ENCODE assay signal across 13 mouse cellular contexts in the genomic region with DNA sequence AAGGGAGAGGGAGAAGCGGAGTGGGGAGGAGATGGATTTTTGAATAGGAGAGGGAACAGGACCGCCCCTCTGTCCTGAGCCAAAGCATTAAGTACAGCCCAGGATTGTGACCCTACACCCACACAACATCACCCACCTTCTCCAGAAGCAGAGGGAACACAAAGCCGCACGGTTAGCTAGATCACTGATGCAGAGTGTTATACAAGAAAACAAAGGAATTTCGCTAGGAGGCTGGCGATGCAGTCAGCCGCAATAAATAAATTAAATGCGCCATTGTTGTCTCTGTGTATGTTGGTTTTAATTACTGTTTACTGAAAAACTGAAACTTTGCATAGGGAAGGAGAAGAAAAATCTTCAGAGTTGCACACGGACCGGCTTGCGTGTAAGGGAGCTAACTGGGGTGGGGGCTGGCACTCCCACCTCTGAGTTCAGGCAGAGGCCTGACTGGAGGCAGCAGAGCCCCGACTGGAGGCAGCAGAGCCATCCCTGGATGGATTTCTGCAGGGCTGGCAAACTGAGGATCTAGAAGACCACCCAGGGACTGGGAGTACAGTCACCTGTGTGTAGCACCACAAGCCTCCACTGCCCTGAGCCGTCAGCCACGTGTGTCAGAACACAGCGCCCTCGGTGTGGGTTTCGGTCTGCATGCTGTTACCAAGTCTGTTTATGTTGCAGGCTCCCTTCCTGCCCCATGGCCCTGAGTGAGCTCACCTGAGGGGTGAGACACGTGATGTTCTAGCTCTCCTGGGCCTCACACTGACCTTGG.
A peak's percentile ranks its signal among the peaks of the same experiment; 100 is the strongest.
DNase-seq lines count a peak whose midpoint lies in the region; ATAC-seq and TF ChIP-seq lines count a peak whose summit lies in the region.
"Had no signal": no experiment of that assay in that cellular context is flagged by ENCODE, and none has a peak within 500 bp of the region (broad histone marks: within the 10 kb centered on the region; RNA-seq: fewer than 3 reads in every experiment).

No protein-coding gene starts in this region.

- TF ChIP-seq EP300 in stomach, postnatal 0 days (optimal IDR thresholded peaks at IDR 0.05), result no peak

- TF ChIP-seq POLR2A in brain, embryonic 14.5 days (IDR thresholded peaks at IDR 0.05; ENCODE audit: borderline replicate concordance, extremely low read depth, insufficient read depth, insufficient read length, poor library complexity, severe bottlenecking), result no peak

- no peak for ATAC-seq in kidney, embryonic 16.5 days (ENCODE audit: low FRiP score, low TSS enrichment)
- ATAC-seq in forebrain, postnatal 0 days, result peak; percentile 45
- ATAC-seq in stomach, postnatal 0 days (ENCODE audit: low FRiP score, low TSS enrichment), result no peak

- peak; percentile 18 for DNase-seq in kidney, adult 11 months
- DNase-seq in brain, embryonic 14.5 days (ENCODE audit: low read depth), result peak; percentile 53
- DNase-seq in forebrain, postnatal 0 days, result no peak
- peak; percentile 22 to 23 for DNase-seq in kidney, postnatal 36 days
- DNase-seq in stomach, postnatal 0 days (ENCODE audit: low spot score), result no peak
- DNase-seq in urinary bladder, postnatal 10 days (ENCODE audit: low spot score), result no peak
- DNase-seq in cerebellum, adult 18-20 months, result no peak
- DNase-seq: adrenal gland, postnatal 14 days; embryo, embryonic 11 days; layer of hippocampus, adult 9-11 months; left cerebral cortex, postnatal 4 days had no signal

- TF ChIP-seq CTCF in brain, embryonic 14.5 days (IDR thresholded peaks at IDR 0.05; ENCODE audit: borderline replicate concordance, extremely low read depth, insufficient read depth, insufficient read length), result no peak
- TF ChIP-seq CTCF in forebrain, postnatal 0 days (IDR thresholded peaks at IDR 0.05; ENCODE audit: low read depth), result no peak
- TF ChIP-seq CTCF in stomach, postnatal 0 days (IDR thresholded peaks at IDR 0.05; ENCODE audit: low read depth), result no peak

- no peak overlapping the region for H3K27ac ChIP-seq in kidney, embryonic 16.5 days (ENCODE audit: low read length)
- H3K27ac ChIP-seq in forebrain, postnatal 0 days (ENCODE audit: low read depth, low read length), result no peak overlapping the region
- H3K27ac ChIP-seq in stomach, postnatal 0 days (replicated peaks), result no peak overlapping the region

- H3K27me3 ChIP-seq in kidney, embryonic 16.5 days (ENCODE audit: insufficient read depth, low read length), result no peaks in the 10 kb centered on the region
- H3K27me3 ChIP-seq in forebrain, postnatal 0 days (ENCODE audit: insufficient read depth, low read length), result no peaks in the 10 kb centered on the region
- no peaks in the 10 kb centered on the region for H3K27me3 ChIP-seq in stomach, postnatal 0 days (ENCODE audit: control insufficient read depth, insufficient read depth, low read length)

- no peak overlapping the region for H3K4me3 ChIP-seq in kidney, embryonic 16.5 days (ENCODE audit: low read length)
- no peak overlapping the region for H3K4me3 ChIP-seq in forebrain, postnatal 0 days (ENCODE audit: low read depth, low read length)
- no peak overlapping the region for H3K4me3 ChIP-seq in stomach, postnatal 0 days (ENCODE audit: low read depth, low read length)
- H3K4me3 ChIP-seq: myocyte had no signal

- no peak overlapping the region for H3K4me2 ChIP-seq in kidney, embryonic 16.5 days (replicated peaks; ENCODE audit: low read depth, low read length)
- H3K4me2 ChIP-seq in forebrain, postnatal 0 days (ENCODE audit: low read depth), result no peak overlapping the region
- no peak overlapping the region for H3K4me2 ChIP-seq in stomach, postnatal 0 days (replicated peaks; ENCODE audit: low read depth)

- WGBS in kidney, embryonic 16.5 days, result 59% methylated on average over 18 of the region's 18 CpGs
- WGBS in forebrain, postnatal 0 days, result 30% methylated on average over 18 of the region's 18 CpGs
- WGBS in stomach, postnatal 0 days, result 78% methylated on average over 18 of the region's 18 CpGs

- H3K9ac ChIP-seq in kidney, embryonic 16.5 days (replicated peaks; ENCODE audit: low read length), result no peak overlapping the region
- no peak overlapping the region for H3K9ac ChIP-seq in forebrain, postnatal 0 days
- H3K9ac ChIP-seq in stomach, postnatal 0 days (ENCODE audit: low read length), result no peak overlapping the region

- H3K9me3 ChIP-seq in kidney, embryonic 16.5 days (ENCODE audit: low read length), result no peaks in the 10 kb centered on the region
- no peaks in the 10 kb centered on the region for H3K9me3 ChIP-seq in forebrain, postnatal 0 days (ENCODE audit: low read length)
- H3K9me3 ChIP-seq in stomach, postnatal 0 days (ENCODE audit: control insufficient read depth, low read length), result no peaks in the 10 kb centered on the region

- H3K4me1 ChIP-seq in kidney, embryonic 16.5 days (ENCODE audit: insufficient read depth, low read length), result no peaks in the 10 kb centered on the region
- peaks cover 8% of the 10 kb centered on the region; the same call in 1 of the 2 replicates for H3K4me1 ChIP-seq in forebrain, postnatal 0 days (ENCODE audit: insufficient read depth)
- no peaks in the 10 kb centered on the region for H3K4me1 ChIP-seq in stomach, postnatal 0 days (replicated peaks; ENCODE audit: control insufficient read depth, insufficient read depth)

- H3K36me3 ChIP-seq in kidney, embryonic 16.5 days (ENCODE audit: insufficient read depth, low read length), result no peaks in the 10 kb centered on the region
- H3K36me3 ChIP-seq in forebrain, postnatal 0 days (ENCODE audit: insufficient read depth), result no peaks in the 10 kb centered on the region
- H3K36me3 ChIP-seq in stomach, postnatal 0 days (ENCODE audit: control insufficient read depth, insufficient read depth, low read length), result no peaks in the 10 kb centered on the region

Comparison
In these comparisons a context has a peak if more than half of its experiments do, and no peak if none do; other contexts are left out.
1. DNase-seq: peak in kidney, adult 11 months (single experiment), brain, embryonic 14.5 days (single experiment) and kidney, postnatal 36 days (2 of 2); none in forebrain, postnatal 0 days (single experiment), stomach, postnatal 0 days (single experiment), urinary bladder, postnatal 10 days (single experiment) and cerebellum, adult 18-20 months (0 of 2).